Mouse (Mus musculus) kidney, embryonic 16.5 days (tissue): ENCODE measurements at regions not wholly inside any gene's neighbourhood (a gene's known extent, or its start where the extent isn't known, plus 50 kb on each side); places are given as distances from the start of the nearest gene placed in this dataset.

ENCODE experiments used
- ATAC-seq: fragments of 200-750 bp; cut with Nextera tagmentation; 2 replicates; pipeline ENCODE4 v1.8.0; 2017; ENCODE audit warnings: moderate TSS enrichment; ENCODE audit not compliant: low FRiP score, low TSS enrichment
- H3K27ac ChIP-seq: fragments of 300-500 bp; sonication (generic); 2 replicates; pipeline ENCODE4 v1.5.1; 2014; ENCODE audit warnings: low read length
- H3K27me3 ChIP-seq: fragments of 300-500 bp; sonication (generic); 2 replicates; pipeline ENCODE4 v1.6.1; 2014; ENCODE audit warnings: low read length, control low read depth, mixed read lengths; ENCODE audit not compliant: insufficient read depth
- H3K36me3 ChIP-seq: fragments of 300-500 bp; sonication (generic); 2 replicates; pipeline ENCODE4 v1.6.1; 2014; ENCODE audit warnings: low read length, control low read depth, mixed read lengths; ENCODE audit not compliant: insufficient read depth
- H3K4me1 ChIP-seq: fragments of 300-500 bp; sonication (generic); 2 replicates; pipeline ENCODE4 v1.6.1; 2014; ENCODE audit warnings: low read length, control low read depth, mixed read lengths; ENCODE audit not compliant: insufficient read depth
- H3K4me2 ChIP-seq: fragments of 300-500 bp; sonication (generic); replicated peaks from 2 replicates; pipeline ENCODE4 v1.6.1; 2014; ENCODE audit warnings: low read depth, low read length
- H3K4me3 ChIP-seq: fragments of 300-500 bp; sonication (generic); 2 replicates; pipeline ENCODE4 v1.5.1; 2014; ENCODE audit warnings: mild to moderate bottlenecking, low read length
- H3K9ac ChIP-seq: fragments of 300-500 bp; sonication (generic); replicated peaks from 2 replicates; pipeline ENCODE4 v1.6.1; 2014; ENCODE audit warnings: low read length
- H3K9me3 ChIP-seq: fragments of 300-500 bp; sonication (generic); 2 replicates; pipeline ENCODE4 v1.6.1; 2016; ENCODE audit warnings: low read length, control low read depth
- WGBS: fragments of 180-500 bp; shearing (Covaris S2); extraction: QIAGEN DNeasy Blood & Tissue Kit; methylation state at CpG from one replicate; pipeline ENCODE4 v1.1.7; 2014; 5-methylcytosine and 5-hydroxymethylcytosine counted together

DNA sequence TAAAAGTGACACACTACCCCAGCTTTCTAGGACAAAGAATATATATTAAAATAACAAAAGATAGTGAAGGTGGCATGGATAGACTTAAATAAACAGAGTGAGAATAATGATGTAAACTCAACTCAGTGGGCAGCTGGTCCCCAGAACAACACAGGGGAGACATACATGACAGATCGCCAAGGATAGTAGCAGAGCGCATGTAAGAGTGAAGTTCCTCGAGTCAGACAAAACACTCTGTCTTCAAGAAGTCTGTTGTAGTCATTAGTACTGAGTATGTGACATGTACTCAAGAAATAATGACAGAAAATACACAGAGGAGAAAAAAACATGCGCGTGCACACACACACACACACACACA, 74.8 kb upstream of the Stxbp5l start:
- Histone ChIP-seq H3K36me3 (no peaks in the 10 kb centered on the region), H3K9ac (no peak overlapping the region), H3K27me3 (no peaks in the 10 kb centered on the region), H3K27ac (no peak overlapping the region), H3K4me3 (no peak overlapping the region), H3K4me2 (no peak overlapping the region), H3K9me3 (no peaks in the 10 kb centered on the region), H3K4me1 (no peaks in the 10 kb centered on the region)
- 94% methylated on average over 5 of the region's 5 CpGs for WGBS
- ATAC-seq: no peak

DNA sequence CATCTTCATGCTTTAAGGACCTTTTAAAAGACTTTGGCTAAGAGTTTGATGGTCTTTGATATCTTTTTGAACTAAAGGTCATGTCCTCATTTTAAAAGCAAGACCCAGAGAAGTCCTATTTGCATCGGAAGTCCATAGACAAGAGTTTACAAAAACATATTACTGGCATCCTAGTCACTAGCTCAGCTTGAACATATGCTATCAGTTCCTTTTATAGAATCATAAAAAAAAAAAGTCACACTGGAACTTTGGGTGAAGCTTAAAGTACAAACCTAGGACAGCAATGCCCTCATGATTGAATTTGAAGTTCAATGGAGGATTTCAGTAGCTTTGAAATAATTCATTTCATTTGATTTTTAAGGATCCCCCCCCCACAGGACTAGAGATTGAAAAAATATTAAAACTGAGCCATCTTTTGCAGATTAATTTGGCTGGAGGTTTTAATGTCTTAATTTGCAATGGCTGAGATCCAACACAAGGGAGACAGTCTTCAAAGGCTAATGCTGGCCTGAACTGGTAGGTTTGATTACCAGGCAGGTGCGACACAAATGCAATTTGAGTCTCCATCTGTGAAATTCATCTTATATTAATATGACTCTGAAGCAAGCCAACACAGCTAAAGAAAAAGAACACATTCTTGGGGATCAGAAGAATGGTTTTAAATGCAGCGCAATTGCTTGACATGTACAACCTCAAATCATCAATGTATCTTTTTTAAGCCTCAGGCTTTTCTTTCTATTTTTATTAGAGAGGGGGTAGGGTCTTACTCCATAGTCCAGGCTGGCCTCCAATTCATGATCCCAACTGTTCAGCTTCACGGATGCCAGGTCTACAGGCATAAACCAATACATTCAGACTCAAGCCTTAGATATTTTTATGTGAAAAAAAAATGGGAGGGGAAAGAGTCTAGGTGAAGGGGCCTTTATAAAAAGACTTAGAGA, 74.1 kb upstream of the Stxbp5l start:
- H3K9me3 ChIP-seq: no peaks in the 10 kb centered on the region
- ATAC-seq: no peak

DNA sequence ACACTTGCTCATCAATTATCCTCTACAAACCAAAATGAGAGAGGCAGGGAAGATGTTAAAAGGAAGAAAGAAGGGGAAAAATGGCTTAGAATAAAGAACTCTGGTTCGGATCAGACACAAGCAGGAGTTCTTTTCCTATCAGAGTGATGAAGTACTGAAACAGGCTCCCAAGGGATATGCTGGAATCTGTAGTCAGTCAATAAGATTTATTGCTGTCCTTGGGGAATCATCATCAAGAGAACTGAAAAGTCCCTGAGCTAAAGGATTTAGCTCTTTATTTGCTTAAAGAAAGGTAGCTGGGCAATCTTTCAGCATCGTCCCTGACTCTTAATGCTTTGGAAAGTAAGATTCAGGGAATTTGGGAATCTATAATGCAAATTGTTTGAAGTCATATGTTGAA, 71.2 kb upstream of the Stxbp5l start:
- Histone ChIP-seq H3K4me1 (no peaks in the 10 kb centered on the region), H3K4me2 (no peak overlapping the region), H3K36me3 (no peaks in the 10 kb centered on the region), H3K9ac (no peak overlapping the region), H3K4me3 (no peak overlapping the region), H3K27me3 (no peaks in the 10 kb centered on the region), H3K27ac (no peak overlapping the region), H3K9me3 (no peaks in the 10 kb centered on the region)
- WGBS: 45% methylated on average over 2 of the region's 2 CpGs
- ATAC-seq: no peak

More for the DNA sequence above, 74.1 kb upstream of the Stxbp5l start:
- no peak overlapping the region for H3K4me2 ChIP-seq
- H3K36me3 ChIP-seq: no peaks in the 10 kb centered on the region
- H3K9ac ChIP-seq: no peak overlapping the region
- no peaks in the 10 kb centered on the region for H3K27me3 ChIP-seq
- H3K4me3 ChIP-seq: no peak overlapping the region
- no peak overlapping the region for H3K27ac ChIP-seq
- 84% methylated on average over 4 of the region's 4 CpGs for WGBS
- H3K4me1 ChIP-seq: no peaks in the 10 kb centered on the region

DNA sequence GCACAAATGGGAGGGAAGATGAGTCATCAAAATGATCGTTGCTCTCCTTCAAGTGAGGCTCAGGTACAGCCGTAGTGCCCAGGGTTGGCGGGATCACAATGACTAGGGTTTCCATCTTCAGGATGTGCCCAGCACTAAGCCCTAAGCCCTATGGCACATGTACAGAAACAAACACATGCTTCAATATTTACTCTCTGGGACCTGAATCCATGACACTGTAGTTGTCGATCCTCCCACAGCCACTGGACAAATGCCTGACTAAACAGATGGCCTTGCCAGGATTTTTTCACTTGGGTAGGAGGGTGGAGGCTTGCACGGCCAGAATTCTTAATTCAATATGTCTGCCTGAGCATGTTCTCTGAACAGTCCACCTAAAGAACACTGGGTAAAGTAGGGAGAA, 65.1 kb upstream of the Stxbp5l start:
- Histone ChIP-seq H3K27ac (no peak overlapping the region), H3K36me3 (no peaks in the 10 kb centered on the region), H3K4me1 (no peaks in the 10 kb centered on the region), H3K4me3 (no peak overlapping the region), H3K9me3 (no peaks in the 10 kb centered on the region), H3K27me3 (no peaks in the 10 kb centered on the region), H3K9ac (no peak overlapping the region), H3K4me2 (no peak overlapping the region)
- WGBS: 81% methylated on average over 5 of the region's 5 CpGs
- ATAC-seq: no peak

- no peaks in the 10 kb centered on the region for H3K27me3 ChIP-seq
- H3K36me3 ChIP-seq: no peaks in the 10 kb centered on the region
- no peak overlapping the region for H3K4me2 ChIP-seq
- no peak overlapping the region for H3K4me3 ChIP-seq
- no peaks in the 10 kb centered on the region for H3K9me3 ChIP-seq
- ATAC-seq: no peak
- H3K9ac ChIP-seq: no peak overlapping the region
- H3K27ac ChIP-seq: no peak overlapping the region
- no peaks in the 10 kb centered on the region for H3K4me1 ChIP-seq
- 72% methylated on average over 1 of the region's 1 CpGs for WGBS
Measured at GRCm38 (mm10) chr16:37445756-37446155, 61.0 kb upstream of the Stxbp5l start.

DNA sequence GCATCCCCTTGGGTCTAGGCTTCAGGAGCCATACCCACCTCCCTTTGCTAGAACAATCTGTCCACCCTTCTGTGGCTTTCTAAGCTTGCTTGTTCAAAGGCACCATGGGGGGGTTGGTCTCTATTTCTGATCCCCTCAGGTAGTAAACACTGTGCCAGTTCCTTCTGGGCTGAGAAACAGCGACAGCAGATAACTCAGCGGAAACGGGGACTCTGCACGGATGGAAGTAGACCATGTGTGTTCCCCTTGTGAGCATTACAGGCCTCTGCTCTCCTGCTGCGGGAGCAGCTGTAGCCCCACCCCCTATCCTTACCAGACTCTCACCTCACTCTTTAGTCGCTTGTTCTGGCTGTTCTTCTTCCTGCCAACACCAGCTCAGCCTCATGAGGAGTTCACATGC, 58.2 kb upstream of the Stxbp5l start:
- Histone ChIP-seq H3K4me1 (no peaks in the 10 kb centered on the region), H3K36me3 (no peaks in the 10 kb centered on the region), H3K27me3 (no peaks in the 10 kb centered on the region), H3K4me2 (no peak overlapping the region), H3K9me3 (no peaks in the 10 kb centered on the region), H3K9ac (no peak overlapping the region), H3K27ac (no peak overlapping the region), H3K4me3 (no peak overlapping the region)
- 59% methylated on average over 6 of the region's 6 CpGs for WGBS
- no peak for ATAC-seq

- Histone ChIP-seq H3K4me2 (no peak overlapping the region), H3K9me3 (no peaks in the 10 kb centered on the region), H3K27me3 (no peaks in the 10 kb centered on the region), H3K4me3 (no peak overlapping the region), H3K9ac (no peak overlapping the region), H3K36me3 (no peaks in the 10 kb centered on the region), H3K27ac (no peak overlapping the region), H3K4me1 (no peaks in the 10 kb centered on the region)
- WGBS: 94% methylated on average over 6 of the region's 6 CpGs
- ATAC-seq: no peak
Measured at GRCm38 (mm10) chr16:37442481-37442880, 57.7 kb upstream of the Stxbp5l start.

DNA sequence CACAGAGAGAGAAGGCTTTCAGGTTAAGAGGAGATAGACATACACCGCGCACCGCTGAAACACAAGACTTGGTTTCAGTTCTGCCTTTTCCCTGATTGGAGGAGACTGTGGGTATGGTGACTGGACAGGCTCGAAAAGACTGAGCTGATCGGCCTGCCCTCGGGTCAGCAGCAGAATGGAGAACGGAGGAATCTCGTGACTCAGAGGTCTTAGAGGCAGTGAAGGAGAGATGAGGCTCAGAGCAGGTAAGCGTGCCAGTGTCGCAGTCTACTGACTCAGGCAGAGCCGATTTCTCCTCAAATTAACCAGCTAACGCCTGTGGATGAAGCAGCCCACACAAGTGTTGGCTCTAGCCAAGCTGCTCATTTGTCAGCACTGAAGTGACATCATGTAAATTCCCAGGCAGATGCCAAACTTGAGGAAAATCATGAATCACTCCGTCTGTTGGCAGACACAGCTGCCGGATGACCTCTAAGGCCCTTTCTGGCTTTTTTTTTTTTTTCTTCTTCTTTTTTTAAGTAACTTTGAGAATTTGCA, 55.9 kb upstream of the Stxbp5l start:
- H3K9ac ChIP-seq: no peak overlapping the region
- peak; percentile 23; the same call in 1 of the 2 replicates for ATAC-seq
- no peaks in the 10 kb centered on the region for H3K36me3 ChIP-seq
- 43% methylated on average over 14 of the region's 14 CpGs for WGBS
- H3K9me3 ChIP-seq: no peaks in the 10 kb centered on the region
- no peak overlapping the region for H3K4me3 ChIP-seq
- no peaks in the 10 kb centered on the region for H3K4me1 ChIP-seq
- no peak overlapping the region for H3K27ac ChIP-seq
- no peak overlapping the region for H3K4me2 ChIP-seq
- no peaks in the 10 kb centered on the region for H3K27me3 ChIP-seq
